Mouse (Mus musculus) induced T-regulatory cell, adult 2 months (primary cell): ENCODE data around the gene Tbc1d20.
A peak's percentile ranks its signal among the peaks of the same experiment; 100 is the strongest.

Experiments used
- DNase-seq: peaks from one replicate; pipeline ENCODE4 v3.0.0-alpha.2; 2012; ENCODE audit warnings: low read depth

Tbc1d20 gene

GRCm38 (mm10) chr2:152359616-152360015 is 66.0 kb downstream of the Tbc1d20 start:
- peak; percentile 26 for DNase-seq

- DNase-seq: peak; percentile 70
Observed at GRCm38 (mm10) chr2:152360271-152360775, 66.7 kb downstream of the Tbc1d20 start.

- no peak for DNase-seq
Observed at GRCm38 (mm10) chr2:152361193-152361592, 67.6 kb downstream of the Tbc1d20 start.
